Mouse (Mus musculus): ENCODE measurements around the gene Rps12.
"Not testable (repeated sequence)": the region's sequence is repeated elsewhere in the genome, so short reads cannot be mapped to it uniquely, and the experiment has no call there.

Rps12 gene

GRCm38 (mm10) chr10:23787062-23787821, at the start of gene Rps12:
Rps12 (minus strand) TSS chr10:23787275.
- DNase-seq = peak; percentile 99

- DNase-seq = no peak
These were observed 49.2 kb upstream of the Rps12 start for GRCm38 (mm10) chr10:23836003-23836964.

- peak; percentile 6 to 25 for DNase-seq
These were observed 39.4 kb upstream of the Rps12 start for GRCm38 (mm10) chr10:23826516-23826915.

- DNase-seq = no peak
These were observed 29.2 kb upstream of the Rps12 start for GRCm38 (mm10) chr10:23816241-23816640.

- DNase-seq = peak; percentile 87 to 89
These were observed 28.1 kb upstream of the Rps12 start for GRCm38 (mm10) chr10:23815168-23815567.

- DNase-seq = no peak
These were observed 26.0 kb upstream of the Rps12 start for GRCm38 (mm10) chr10:23812852-23813766.

- DNase-seq = no peak
These were observed 25.3 kb upstream of the Rps12 start for GRCm38 (mm10) chr10:23812438-23812759.

- DNase-seq = peak; percentile 86 to 87
These were observed 24.8 kb upstream of the Rps12 start for GRCm38 (mm10) chr10:23811635-23812437.

GRCm38 (mm10) chr10:23806201-23806600, 19.1 kb upstream of the Rps12 start:
- no peak for DNase-seq

- DNase-seq = no peak
These were observed 17.6 kb upstream of the Rps12 start for GRCm38 (mm10) chr10:23804665-23805064.

GRCm38 (mm10) chr10:23802911-23803310, 15.8 kb upstream of the Rps12 start:
- DNase-seq = no peak

GRCm38 (mm10) chr10:23799933-23800332, 12.9 kb upstream of the Rps12 start:
- DNase-seq = no peak

- DNase-seq = no peak
These were observed 11.1 kb upstream of the Rps12 start for GRCm38 (mm10) chr10:23798142-23798541.

- no peak for DNase-seq
These were observed 10.5 kb upstream of the Rps12 start for GRCm38 (mm10) chr10:23797606-23798005.

GRCm38 (mm10) chr10:23796551-23797503, 9.8 kb upstream of the Rps12 start, which contains the start of gene Slc18b1:
Slc18b1 (plus strand) TSS chr10:23796986.
- peak; percentile 64 to 78 for DNase-seq

- DNase-seq = no peak
These were observed 8.9 kb upstream of the Rps12 start for GRCm38 (mm10) chr10:23795871-23796520.

- no peak for DNase-seq
These were observed 1.1 kb upstream of the Rps12 start for GRCm38 (mm10) chr10:23788056-23788600.

GRCm38 (mm10) chr10:23786631-23787038, 440 bp downstream of the Rps12 start:
- not testable (repeated sequence) for DNase-seq

- no peak for DNase-seq
These were observed 1.0 kb downstream of the Rps12 start for GRCm38 (mm10) chr10:23786040-23786439.

- not testable (repeated sequence) for DNase-seq
These were observed 1.5 kb downstream of the Rps12 start for GRCm38 (mm10) chr10:23785599-23785998.

Measured in kidney, postnatal 4 days (tissue).